Mouse (Mus musculus) limb, embryonic 10.5 days (tissue): ENCODE measurements around the gene Ren1. TPM values are rescaled to one million over a fixed set of nuclear protein-coding genes. Genes with fewer than 3 reads are reported as not detected.

ENCODE experiments used
- DNase-seq: peaks from one replicate; pipeline ENCODE4 v3.0.0-alpha.2; 2017; ENCODE audit warnings: low spot score
- H3K27ac ChIP-seq: fragments of 300-500 bp; sonication (generic); 2 replicates; pipeline ENCODE4 v1.5.1; 2016; ENCODE audit warnings: mild to moderate bottlenecking
- H3K27me3 ChIP-seq: fragments of 300-500 bp; sonication (generic); 2 replicates; pipeline ENCODE4 v1.6.1; 2016; ENCODE audit warnings: low read depth, mild to moderate bottlenecking; ENCODE audit not compliant: poor library complexity, severe bottlenecking
- H3K36me3 ChIP-seq: fragments of 300-500 bp; sonication (generic); 2 replicates; pipeline ENCODE4 v1.6.1; 2016; ENCODE audit warnings: mild to moderate bottlenecking, moderate library complexity
- H3K4me1 ChIP-seq: fragments of 300-500 bp; sonication (generic); 2 replicates; pipeline ENCODE4 v1.6.1; 2016
- H3K4me3 ChIP-seq: fragments of 300-500 bp; sonication (generic); 2 replicates; pipeline ENCODE4 v1.5.1; 2016; ENCODE audit warnings: mild to moderate bottlenecking, moderate library complexity
- H3K9me3 ChIP-seq: fragments of 300-500 bp; sonication (generic); replicated peaks from 2 replicates; pipeline ENCODE4 v1.6.1; 2016; ENCODE audit warnings: mild to moderate bottlenecking
- whole genome bisulfite sequencing: fragments of 180-500 bp; shearing (Covaris S2); methylation state at CpG from one replicate; pipeline ENCODE4 v1.1.7; 2016; 5-methylcytosine and 5-hydroxymethylcytosine counted together
- polyA plus RNA-seq: library from polyadenylated mRNA; unstranded; fragments of >200 nt; fragmentation: Nextera tagmentation; extraction: Ambion mirVana; gene quantifications from 2 replicates; pipeline ENCODE4 v1.2.1, GENCODE M21; 2016

The Ren1 gene
- polyA plus RNA-seq, 1 experiment from 2014 or later = not detected

- Histone ChIP-seq H3K9me3 (no peaks in the 10 kb centered on the region), H3K36me3 (peaks cover 44% of the 10 kb centered on the region), H3K27me3 (no peaks in the 10 kb centered on the region), H3K4me3 (no peak overlapping the region), H3K27ac (peak overlapping the region; percentile 62), H3K4me1 (peaks cover 42% of the 10 kb centered on the region)
- no peak for DNase-seq
- WGBS = 94% methylated on average over 14 of the region's 14 CpGs
Observed at GRCm38 (mm10) chr1:133383157-133383783, 33.0 kb downstream of the Ren1 start.

- Histone ChIP-seq H3K27ac (peak overlapping the region; percentile 79), H3K36me3 (peaks cover 64% of the 10 kb centered on the region)
- WGBS = 44% methylated on average over 9 of the region's 9 CpGs
Observed at GRCm38 (mm10) chr1:133385506-133385905, 35.2 kb downstream of the Ren1 start.

GRCm38 (mm10) chr1:133386209-133386608 lies 35.9 kb downstream of the Ren1 start:
- H3K27ac ChIP-seq = peak overlapping the region; percentile 79
- 76% methylated on average over 11 of the region's 11 CpGs for WGBS
- no peaks in the 10 kb centered on the region for H3K27me3 ChIP-seq
- H3K36me3 ChIP-seq = peaks cover 72% of the 10 kb centered on the region
- H3K9me3 ChIP-seq = no peaks in the 10 kb centered on the region
- no peak overlapping the region for H3K4me3 ChIP-seq
- no peak for DNase-seq
- H3K4me1 ChIP-seq = peaks cover 31% of the 10 kb centered on the region

More at GRCm38 (mm10) chr1:133385506-133385905, 35.2 kb downstream of the Ren1 start:
- no peaks in the 10 kb centered on the region for H3K9me3 ChIP-seq
- H3K4me3 ChIP-seq = no peak overlapping the region
- no peaks in the 10 kb centered on the region for H3K27me3 ChIP-seq
- DNase-seq = peak; percentile 80
- H3K4me1 ChIP-seq = peaks cover 31% of the 10 kb centered on the region

GRCm38 (mm10) chr1:133387539-133388268 lies 37.4 kb downstream of the Ren1 start:
- DNase-seq = no peak
- Histone ChIP-seq H3K36me3 (peaks cover 86% of the 10 kb centered on the region), H3K4me3 (no peak overlapping the region), H3K27ac (no peak overlapping the region), H3K9me3 (no peaks in the 10 kb centered on the region), H3K27me3 (no peaks in the 10 kb centered on the region), H3K4me1 (peaks cover 24% of the 10 kb centered on the region)
- WGBS = 64% methylated on average over 19 of the region's 19 CpGs

- no peak overlapping the region for H3K27ac ChIP-seq
- H3K27me3 ChIP-seq = no peaks in the 10 kb centered on the region
- H3K9me3 ChIP-seq = no peaks in the 10 kb centered on the region
- H3K36me3 ChIP-seq = peaks cover 36% of the 10 kb centered on the region
- DNase-seq = no peak
- 78% methylated on average over 4 of the region's 4 CpGs for WGBS
- H3K4me3 ChIP-seq = no peak overlapping the region
- H3K4me1 ChIP-seq = peaks cover 30% of the 10 kb centered on the region
Observed at GRCm38 (mm10) chr1:133394702-133395101, 44.4 kb downstream of the Ren1 start.

- no peaks in the 10 kb centered on the region for H3K27me3 ChIP-seq
- peaks cover 41% of the 10 kb centered on the region for H3K4me1 ChIP-seq
- H3K36me3 ChIP-seq = peaks cover 16% of the 10 kb centered on the region
- no peaks in the 10 kb centered on the region for H3K9me3 ChIP-seq
- no peak overlapping the region for H3K4me3 ChIP-seq
- WGBS = 96% methylated on average over 5 of the region's 5 CpGs
- DNase-seq = no peak
- 0 out of 2 replicates have a peak overlapping the region, but pooled peaks have one; percentile 89 for H3K27ac ChIP-seq
Observed at GRCm38 (mm10) chr1:133396693-133397092, 46.4 kb downstream of the Ren1 start.

- peaks cover 41% of the 10 kb centered on the region for H3K4me1 ChIP-seq
- WGBS = 73% methylated on average over 5 of the region's 5 CpGs
- DNase-seq = no peak
- H3K27ac ChIP-seq = peak overlapping the region; percentile 89
- no peaks in the 10 kb centered on the region for H3K27me3 ChIP-seq
- H3K4me3 ChIP-seq = no peak overlapping the region
- H3K36me3 ChIP-seq = peaks cover 12% of the 10 kb centered on the region
- H3K9me3 ChIP-seq = no peaks in the 10 kb centered on the region
Observed at GRCm38 (mm10) chr1:133397094-133397482, 46.8 kb downstream of the Ren1 start.

GRCm38 (mm10) chr1:133397483-133398237 lies 47.4 kb downstream of the Ren1 start:
- 11% methylated on average over 17 of the region's 17 CpGs for WGBS
- H3K27ac ChIP-seq = peak overlapping the region; percentile 89

GRCm38 (mm10) chr1:133400014-133400725 lies 49.9 kb downstream of the Ren1 start:
- no peak for DNase-seq
- no peaks in the 10 kb centered on the region for H3K27me3 ChIP-seq
- peaks cover 40% of the 10 kb centered on the region for H3K4me1 ChIP-seq
- 78% methylated on average over 13 of the region's 13 CpGs for WGBS
- no peaks in the 10 kb centered on the region for H3K36me3 ChIP-seq
- H3K4me3 ChIP-seq = no peak overlapping the region
- H3K9me3 ChIP-seq = no peaks in the 10 kb centered on the region
- 0 out of 2 replicates have a peak overlapping the region, but pooled peaks have one; percentile 22 for H3K27ac ChIP-seq

More at GRCm38 (mm10) chr1:133397483-133398237, 47.4 kb downstream of the Ren1 start:
- Histone ChIP-seq H3K4me3 (peak overlapping the region; percentile 7; the same call in 1 of the 2 replicates), H3K9me3 (no peaks in the 10 kb centered on the region), H3K4me1 (peaks cover 41% of the 10 kb centered on the region), H3K36me3 (peaks cover 6% of the 10 kb centered on the region), H3K27me3 (no peaks in the 10 kb centered on the region)
- no peak for DNase-seq

- peaks cover 4% of the 10 kb centered on the region; the same call in 1 of the 2 replicates for H3K36me3 ChIP-seq
- DNase-seq = no peak
- H3K27me3 ChIP-seq = no peaks in the 10 kb centered on the region
- 92% methylated on average over 4 of the region's 4 CpGs for WGBS
- peaks cover 43% of the 10 kb centered on the region for H3K4me1 ChIP-seq
- H3K4me3 ChIP-seq = no peak overlapping the region
- no peaks in the 10 kb centered on the region for H3K9me3 ChIP-seq
- H3K27ac ChIP-seq = no peak overlapping the region
Observed at GRCm38 (mm10) chr1:133404005-133404404, 53.7 kb downstream of the Ren1 start.

GRCm38 (mm10) chr1:133406614-133407013 lies 56.3 kb downstream of the Ren1 start:
- Histone ChIP-seq H3K36me3 (peaks cover 4% of the 10 kb centered on the region; the same call in 1 of the 2 replicates), H3K4me3 (no peak overlapping the region), H3K27ac (peak overlapping the region; percentile 44; the same call in 1 of the 2 replicates), H3K4me1 (peaks cover 50% of the 10 kb centered on the region), H3K9me3 (no peaks in the 10 kb centered on the region), H3K27me3 (no peaks in the 10 kb centered on the region)
- DNase-seq = no peak
- WGBS = 82% methylated on average over 7 of the region's 7 CpGs

GRCm38 (mm10) chr1:133407436-133407835 lies 57.1 kb downstream of the Ren1 start:
- H3K9me3 ChIP-seq = no peaks in the 10 kb centered on the region
- DNase-seq = no peak
- 57% methylated on average over 6 of the region's 6 CpGs for WGBS
- peaks cover 58% of the 10 kb centered on the region for H3K4me1 ChIP-seq
- H3K27me3 ChIP-seq = no peaks in the 10 kb centered on the region
- no peak overlapping the region for H3K4me3 ChIP-seq
- peak overlapping the region; percentile 83 for H3K27ac ChIP-seq
- peaks cover 4% of the 10 kb centered on the region; the same call in 1 of the 2 replicates for H3K36me3 ChIP-seq
